ENCODE assay signal across 27 mouse cellular contexts in genomic region chr16:59643766-59644165, GRCm38 (mm10).
"Had no signal": no experiment of that assay in that cellular context is flagged by ENCODE, and none has a peak within 500 bp of the region (broad histone marks: within the 10 kb centered on the region; RNA-seq: fewer than 3 reads in every experiment).

No protein-coding gene starts in this region.

- ATAC-seq: hindbrain, embryonic 16.5 days; inflammation-experienced regulatory T-cells, adult 6 months; intestine, embryonic 15.5 days; intestine, postnatal 0 days; liver, postnatal 0 days had no signal

- H3K27ac ChIP-seq: gastrocnemius, adult 2 months; hindbrain, embryonic 10.5 days; hindbrain, embryonic 12.5 days; hindbrain, embryonic 14.5 days; intestine, embryonic 15.5 days; layer of hippocampus, adult 2 months; limb, embryonic 13.5 days; limb, embryonic 15.5 days; liver, embryonic 13.5 days; liver, embryonic 15.5 days had no signal

- H3K9ac ChIP-seq: heart, embryonic 12.5 days; hindbrain, embryonic 12.5 days; hindbrain, embryonic 14.5 days; intestine, embryonic 15.5 days; limb, embryonic 13.5 days; limb, embryonic 15.5 days; liver, embryonic 13.5 days; liver, embryonic 15.5 days; liver, postnatal 0 days had no signal

- H3K4me3 ChIP-seq: gastrocnemius, adult 2 months; heart, embryonic 12.5 days; hindbrain, embryonic 10.5 days; hindbrain, embryonic 12.5 days; intestine, embryonic 15.5 days; layer of hippocampus, adult 2 months; limb, embryonic 13.5 days; limb, embryonic 15.5 days; liver, embryonic 13.5 days; liver, embryonic 15.5 days had no signal

- DNase-seq: gastrocnemius, adult 2 months; gastrocnemius, postnatal 10 days; gastrocnemius, postnatal 25 days; heart, adult 18-20 months; heart, postnatal 10 days; heart, postnatal 4 days; kidney, adult 18-20 months; kidney, adult 8-10 months; kidney, postnatal 10 days; kidney, postnatal 25 days; kidney, postnatal 4 days; layer of hippocampus, postnatal 36 days; left cerebral cortex, postnatal 4 days; liver, embryonic 13.5 days; liver, postnatal 0 days had no signal

- H3K27me3 ChIP-seq: hindbrain, embryonic 12.5 days; intestine, embryonic 15.5 days; limb, embryonic 15.5 days; liver, embryonic 13.5 days had no signal

- H3K36me3 ChIP-seq: heart, embryonic 12.5 days; hindbrain, embryonic 10.5 days; hindbrain, embryonic 12.5 days; intestine, embryonic 15.5 days; limb, embryonic 13.5 days; limb, embryonic 15.5 days; liver, embryonic 13.5 days; liver, embryonic 15.5 days had no signal

- H3K4me2 ChIP-seq: heart, embryonic 12.5 days; hindbrain, embryonic 12.5 days; hindbrain, embryonic 14.5 days; intestine, embryonic 15.5 days; limb, embryonic 13.5 days; limb, embryonic 15.5 days; liver, embryonic 13.5 days; liver, embryonic 15.5 days had no signal

- H3K9me3 ChIP-seq: heart, embryonic 12.5 days; hindbrain, embryonic 10.5 days; hindbrain, embryonic 12.5 days; intestine, embryonic 15.5 days; limb, embryonic 13.5 days; limb, embryonic 15.5 days; liver, embryonic 13.5 days; liver, embryonic 15.5 days had no signal

- H3K4me1 ChIP-seq: heart, embryonic 12.5 days; hindbrain, embryonic 10.5 days; hindbrain, embryonic 12.5 days; intestine, embryonic 15.5 days; limb, embryonic 15.5 days had no signal
